Mouse (Mus musculus) midbrain, embryonic 13.5 days (tissue): ENCODE data around the gene Eomes. TPM values are rescaled to one million over a fixed set of nuclear protein-coding genes. Genes with fewer than 3 reads are reported as not detected.

ENCODE experiments used
- ATAC-seq: fragments of 200-750 bp; cut with Nextera tagmentation; 2 replicates; pipeline ENCODE4 v1.8.0; 2017; ENCODE audit warnings: mild to moderate bottlenecking, moderate TSS enrichment, moderate library complexity
- H3K27ac ChIP-seq: fragments of 300-500 bp; sonication (generic); 2 replicates; pipeline ENCODE4 v1.5.1; 2015; ENCODE audit warnings: inconsistent platforms, mild to moderate bottlenecking, moderate library complexity
- H3K27me3 ChIP-seq: fragments of 300-500 bp; sonication (generic); 2 replicates; pipeline ENCODE4 v1.6.1; 2015; ENCODE audit warnings: mild to moderate bottlenecking, inconsistent platforms
- H3K36me3 ChIP-seq: fragments of 300-500 bp; sonication (generic); 2 replicates; pipeline ENCODE4 v1.6.1; 2015; ENCODE audit warnings: mild to moderate bottlenecking, inconsistent platforms
- H3K4me1 ChIP-seq: fragments of 300-500 bp; sonication (generic); replicated peaks from 2 replicates; pipeline ENCODE4 v1.6.1; 2015; ENCODE audit warnings: inconsistent platforms
- H3K4me2 ChIP-seq: fragments of 300-500 bp; sonication (generic); replicated peaks from 2 replicates; pipeline ENCODE4 v1.6.1; 2015; ENCODE audit warnings: moderate library complexity, mild to moderate bottlenecking, inconsistent platforms
- H3K4me3 ChIP-seq: fragments of 300-500 bp; sonication (generic); replicated peaks from 2 replicates; pipeline ENCODE4 v1.5.1; 2015; ENCODE audit warnings: mild to moderate bottlenecking, inconsistent platforms
- H3K9ac ChIP-seq: fragments of 300-500 bp; sonication (generic); replicated peaks from 2 replicates; pipeline ENCODE4 v1.6.1; 2015; ENCODE audit warnings: mild to moderate bottlenecking, inconsistent platforms
- H3K9me3 ChIP-seq: fragments of 300-500 bp; sonication (generic); 2 replicates; pipeline ENCODE4 v1.6.1; 2016; ENCODE audit warnings: mild to moderate bottlenecking, inconsistent platforms
- WGBS: fragments of 180-500 bp; shearing (Covaris S2); methylation state at CpG from one replicate; pipeline ENCODE4 v1.1.7; 2015; 5-methylcytosine and 5-hydroxymethylcytosine counted together
- polyA plus RNA-seq: library from polyadenylated mRNA; unstranded; fragments of >200 nt; fragmentation: Nextera tagmentation; extraction: Ambion mirVana; gene quantifications from 2 replicates; pipeline ENCODE4 v1.2.1, GENCODE M21; 2015

Gene Eomes
- polyA plus RNA-seq, 1 experiment from 2014 or later: 2.6 TPM

DNA sequence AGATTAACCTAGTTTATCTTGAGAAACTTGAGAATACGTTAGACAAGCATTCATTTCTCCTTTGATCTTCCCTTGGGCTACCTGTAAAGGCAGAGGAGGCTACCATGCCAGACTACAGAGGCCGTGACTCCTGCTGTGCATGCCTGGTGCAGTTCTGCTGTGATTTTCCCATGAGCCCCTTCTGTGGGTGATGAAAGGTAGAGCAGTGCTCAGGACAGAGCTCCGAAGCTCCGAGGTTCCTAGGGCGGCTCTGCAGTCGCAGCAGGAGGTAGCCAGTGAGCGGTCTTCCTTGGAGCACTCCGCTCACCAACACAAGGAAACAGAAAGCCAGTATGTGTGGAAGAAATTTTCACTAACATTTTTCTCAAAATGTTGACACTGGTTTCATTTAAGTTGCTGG lies 43.6 kb downstream of the Eomes start:
- Histone ChIP-seq H3K4me3 (no peak overlapping the region), H3K4me1 (0 out of 2 replicates have a peak, but pooled peaks cover 3% of the 10 kb centered on the region), H3K9ac (no peak overlapping the region), H3K27ac (no peak overlapping the region), H3K9me3 (no peaks in the 10 kb centered on the region), H3K27me3 (no peaks in the 10 kb centered on the region), H3K4me2 (no peak overlapping the region), H3K36me3 (peaks cover 36% of the 10 kb centered on the region)
- 72% methylated on average over 8 of the region's 8 CpGs for WGBS
- ATAC-seq: no peak

DNA sequence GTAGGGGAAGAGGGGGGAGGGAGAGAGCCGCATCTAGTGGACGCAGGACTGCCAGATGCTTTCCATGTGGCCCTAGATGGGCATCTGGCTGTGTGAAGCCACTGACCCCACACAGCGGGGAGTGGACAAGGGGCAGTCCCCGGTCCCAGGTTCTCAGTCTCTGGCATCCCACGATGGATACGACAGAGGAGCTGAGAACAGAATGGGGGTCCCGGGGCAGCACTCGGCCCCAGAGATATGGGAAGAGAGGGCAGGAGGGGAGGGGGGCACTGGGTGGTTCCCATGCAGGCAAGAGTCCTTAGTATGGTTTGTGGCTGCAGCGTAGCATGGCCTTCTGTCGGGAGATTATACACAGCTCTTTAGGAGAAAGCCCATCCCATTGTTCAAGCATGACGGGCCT lies 45.7 kb downstream of the Eomes start:
- Histone ChIP-seq H3K9ac (no peak overlapping the region), H3K36me3 (peaks cover 55% of the 10 kb centered on the region), H3K9me3 (no peaks in the 10 kb centered on the region), H3K4me3 (no peak overlapping the region), H3K4me2 (no peak overlapping the region), H3K27me3 (no peaks in the 10 kb centered on the region), H3K27ac (no peak overlapping the region), H3K4me1 (0 out of 2 replicates have a peak, but pooled peaks cover 3% of the 10 kb centered on the region)
- ATAC-seq: no peak
- WGBS: 83% methylated on average over 11 of the region's 11 CpGs

DNA sequence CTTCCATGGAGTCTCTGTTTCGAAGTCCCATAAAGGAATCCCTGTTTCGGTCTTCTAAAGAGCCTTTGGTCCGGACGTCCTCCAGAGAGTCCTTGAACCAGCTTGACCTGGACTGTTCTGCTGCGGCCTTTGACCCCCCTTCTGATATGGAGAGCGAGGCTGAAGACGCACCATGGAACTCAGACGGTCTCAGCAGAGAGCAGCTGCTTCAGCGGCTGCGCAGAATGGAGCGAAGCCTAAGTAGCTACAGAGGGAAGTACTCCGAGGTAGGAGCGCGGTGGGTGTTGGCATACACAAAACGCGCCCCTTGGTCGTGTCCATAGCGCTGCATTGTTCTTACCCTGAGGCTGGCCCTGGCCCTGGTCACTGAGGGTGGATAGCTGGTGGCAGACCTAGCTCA lies 49.0 kb downstream of the Eomes start:
- H3K9ac ChIP-seq: no peak overlapping the region
- no peak for ATAC-seq
- 88% methylated on average over 18 of the region's 18 CpGs for WGBS
- H3K27me3 ChIP-seq: no peaks in the 10 kb centered on the region
- no peaks in the 10 kb centered on the region for H3K4me1 ChIP-seq
- H3K27ac ChIP-seq: no peak overlapping the region
- peaks cover 86% of the 10 kb centered on the region for H3K36me3 ChIP-seq
- no peak overlapping the region for H3K4me2 ChIP-seq
- H3K4me3 ChIP-seq: no peak overlapping the region
- H3K9me3 ChIP-seq: no peaks in the 10 kb centered on the region

DNA sequence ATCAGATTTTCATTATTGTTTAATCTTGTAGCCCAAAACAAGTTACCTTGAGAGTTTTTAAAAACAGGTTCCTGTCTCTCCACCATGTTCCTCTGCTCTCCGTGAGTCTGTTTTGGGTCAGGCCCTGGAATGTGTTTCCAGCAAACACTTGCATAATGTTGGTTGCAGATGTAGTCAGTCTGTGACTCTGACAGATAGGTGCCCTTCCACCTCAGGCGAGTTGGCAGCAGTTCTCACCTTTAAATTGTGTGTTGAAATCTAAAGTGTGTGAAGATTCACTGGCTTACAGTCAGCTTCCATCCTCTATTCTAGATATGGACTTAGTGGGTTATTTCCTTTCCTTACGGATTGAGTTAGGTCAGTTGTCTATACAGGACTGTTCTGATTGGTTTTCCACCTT lies 51.8 kb downstream of the Eomes start:
- H3K4me2 ChIP-seq: no peak overlapping the region
- 89% methylated on average over 3 of the region's 3 CpGs for WGBS
- no peak overlapping the region for H3K27ac ChIP-seq
- no peaks in the 10 kb centered on the region for H3K4me1 ChIP-seq
- H3K9ac ChIP-seq: no peak overlapping the region
- no peaks in the 10 kb centered on the region for H3K9me3 ChIP-seq
- H3K4me3 ChIP-seq: no peak overlapping the region
- no peaks in the 10 kb centered on the region for H3K27me3 ChIP-seq
- ATAC-seq: no peak
- peaks cover 89% of the 10 kb centered on the region for H3K36me3 ChIP-seq

DNA sequence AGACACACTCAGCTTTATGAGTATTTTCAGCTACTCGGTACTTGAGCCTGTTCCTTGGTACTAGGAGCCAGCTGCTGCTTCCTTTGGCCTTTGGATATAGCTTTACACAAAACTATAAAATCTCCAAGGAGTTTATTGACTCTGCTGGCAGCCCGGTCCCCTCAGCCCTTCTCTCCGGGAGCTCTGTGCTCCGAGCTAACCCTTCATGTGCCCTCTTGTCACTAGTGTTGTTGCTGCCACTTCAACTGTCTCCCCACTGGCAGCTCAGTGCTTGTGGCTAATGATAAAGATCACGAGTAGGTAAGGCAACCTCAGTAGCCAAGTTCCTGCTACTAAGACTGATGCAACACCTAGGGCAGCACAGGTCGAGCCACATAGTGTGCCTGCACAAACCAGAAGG lies 52.7 kb downstream of the Eomes start:
- Histone ChIP-seq H3K4me2 (no peak overlapping the region), H3K4me3 (no peak overlapping the region), H3K36me3 (peaks cover 87% of the 10 kb centered on the region), H3K4me1 (no peaks in the 10 kb centered on the region), H3K27me3 (no peaks in the 10 kb centered on the region), H3K27ac (no peak overlapping the region), H3K9ac (no peak overlapping the region), H3K9me3 (no peaks in the 10 kb centered on the region)
- ATAC-seq: no peak
- 89% methylated on average over 6 of the region's 6 CpGs for WGBS

DNA sequence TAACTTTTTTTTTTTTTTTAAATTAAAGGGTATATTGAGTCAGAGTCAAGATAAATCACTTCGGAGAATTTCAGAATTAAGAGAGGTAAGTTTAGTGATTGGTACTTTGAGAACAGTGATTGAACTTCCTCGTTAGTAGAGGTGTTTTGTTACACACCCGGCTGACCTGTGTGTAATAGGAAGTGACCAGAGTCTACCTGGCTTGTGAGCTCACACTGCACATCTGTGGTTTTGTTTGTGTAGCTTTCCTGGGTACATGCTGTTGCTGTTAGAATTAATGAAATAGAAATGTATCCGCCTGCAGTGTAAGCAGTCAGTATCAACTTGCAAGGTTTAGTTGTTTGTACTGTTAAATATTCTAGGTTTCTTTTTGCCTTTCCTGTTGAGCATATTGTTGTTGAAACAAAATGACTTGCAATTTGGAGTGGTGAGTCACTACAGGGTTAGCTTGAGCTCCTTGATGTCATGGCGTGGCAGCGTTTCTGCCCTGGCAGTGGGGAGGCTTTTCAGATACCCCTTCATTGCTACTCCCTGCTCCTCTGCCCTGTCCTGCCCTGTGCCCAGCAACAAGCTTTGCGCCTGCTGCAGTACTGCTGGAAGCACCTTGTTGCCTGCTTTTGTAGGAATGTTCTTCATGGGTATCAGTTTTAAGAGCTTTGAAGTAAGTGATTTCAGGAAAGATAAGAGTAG lies 54.6 kb downstream of the Eomes start:
- Histone ChIP-seq H3K9me3 (no peaks in the 10 kb centered on the region), H3K4me1 (no peaks in the 10 kb centered on the region), H3K27me3 (no peaks in the 10 kb centered on the region), H3K9ac (no peak overlapping the region), H3K27ac (no peak overlapping the region), H3K36me3 (peaks cover 86% of the 10 kb centered on the region), H3K4me2 (no peak overlapping the region), H3K4me3 (no peak overlapping the region)
- 90% methylated on average over 7 of the region's 7 CpGs for WGBS
- ATAC-seq: no peak

Other genes with a start within 250 kb of the Eomes start
- gene Golga4, start 28.1 kb downstream of the Eomes start, polyA plus RNA-seq: 52.6 and 56.5 TPM in 2 replicates
- 0.98 and 1.4 TPM in 2 replicates for gene Itga9, start 128.5 kb downstream of the Eomes start, polyA plus RNA-seq